Mouse (Mus musculus) lung, embryonic 16.5 days (tissue): ENCODE measurements around the gene Smim12. TPM values are rescaled to one million over a fixed set of nuclear protein-coding genes. Genes with fewer than 3 reads are reported as not detected.

ENCODE experiments used
- ATAC-seq: fragments of 200-750 bp; cut with Nextera tagmentation; 2 replicates; pipeline ENCODE4 v1.8.0; 2017; ENCODE audit warnings: low read depth, mild to moderate bottlenecking, moderate library complexity
- H3K27ac ChIP-seq: fragments of 300-500 bp; sonication (generic); 2 replicates; pipeline ENCODE4 v1.5.1; 2014; ENCODE audit warnings: mild to moderate bottlenecking, control low read depth, low read length
- H3K27me3 ChIP-seq: fragments of 300-500 bp; sonication (generic); 2 replicates; pipeline ENCODE4 v1.6.1; 2014; ENCODE audit warnings: low read depth, low read length, mixed read lengths; ENCODE audit not compliant: control insufficient read depth, insufficient read depth
- H3K36me3 ChIP-seq: fragments of 300-500 bp; sonication (generic); 2 replicates; pipeline ENCODE4 v1.6.1; 2014; ENCODE audit warnings: low read length; ENCODE audit not compliant: control insufficient read depth, insufficient read depth
- H3K4me1 ChIP-seq: fragments of 300-500 bp; sonication (generic); replicated peaks from 2 replicates; pipeline ENCODE4 v1.6.1; 2014; ENCODE audit warnings: low read length, mixed read lengths; ENCODE audit not compliant: control insufficient read depth, insufficient read depth
- H3K4me2 ChIP-seq: fragments of 300-500 bp; sonication (generic); 2 replicates; pipeline ENCODE4 v1.6.1; 2014; ENCODE audit warnings: low read depth, low read length, control low read depth
- H3K4me3 ChIP-seq: fragments of 300-500 bp; sonication (generic); 2 replicates; pipeline ENCODE4 v1.5.1; 2014; ENCODE audit warnings: mild to moderate bottlenecking, low read length, control low read depth
- H3K9ac ChIP-seq: fragments of 300-500 bp; sonication (generic); 2 replicates; pipeline ENCODE4 v1.6.1; 2014; ENCODE audit warnings: low read length, control low read depth
- H3K9me3 ChIP-seq: fragments of 300-500 bp; sonication (generic); 2 replicates; pipeline ENCODE4 v1.6.1; 2016; ENCODE audit warnings: low read length; ENCODE audit not compliant: control insufficient read depth
- WGBS: fragments of 180-500 bp; shearing (Covaris S2); extraction: QIAGEN DNeasy Blood & Tissue Kit; methylation state at CpG from one replicate; pipeline ENCODE4 v1.1.7; 2014; 5-methylcytosine and 5-hydroxymethylcytosine counted together
- polyA plus RNA-seq: library from polyadenylated mRNA; unstranded; fragments of >200 nt; fragmentation: Nextera tagmentation; extraction: Ambion mirVana; gene quantifications from 2 replicates; pipeline ENCODE4 v1.2.1, GENCODE M21; 2015

Gene Smim12
- polyA plus RNA-seq, 1 experiment from 2014 or later = 64.5 TPM

GRCm38 (mm10) chr4:127251963-127252585 is 8.5 kb downstream of the Smim12 start:
- WGBS = 39% methylated on average over 22 of the region's 22 CpGs

GRCm38 (mm10) chr4:127256739-127257138 is 13.2 kb downstream of the Smim12 start:
- WGBS = 42% methylated on average over 5 of the region's 5 CpGs

More at GRCm38 (mm10) chr4:127251963-127252585, 8.5 kb downstream of the Smim12 start:
- Histone ChIP-seq H3K4me1 (peaks cover 9% of the 10 kb centered on the region), H3K27ac (peak overlapping the region; percentile 31; the same call in 1 of the 2 replicates), H3K9ac (no peak overlapping the region), H3K4me3 (no peak overlapping the region), H3K36me3 (peaks cover 4% of the 10 kb centered on the region), H3K4me2 (no peak overlapping the region), H3K27me3 (no peaks in the 10 kb centered on the region), H3K9me3 (no peaks in the 10 kb centered on the region)
- peak; percentile 74 for ATAC-seq

DNA sequence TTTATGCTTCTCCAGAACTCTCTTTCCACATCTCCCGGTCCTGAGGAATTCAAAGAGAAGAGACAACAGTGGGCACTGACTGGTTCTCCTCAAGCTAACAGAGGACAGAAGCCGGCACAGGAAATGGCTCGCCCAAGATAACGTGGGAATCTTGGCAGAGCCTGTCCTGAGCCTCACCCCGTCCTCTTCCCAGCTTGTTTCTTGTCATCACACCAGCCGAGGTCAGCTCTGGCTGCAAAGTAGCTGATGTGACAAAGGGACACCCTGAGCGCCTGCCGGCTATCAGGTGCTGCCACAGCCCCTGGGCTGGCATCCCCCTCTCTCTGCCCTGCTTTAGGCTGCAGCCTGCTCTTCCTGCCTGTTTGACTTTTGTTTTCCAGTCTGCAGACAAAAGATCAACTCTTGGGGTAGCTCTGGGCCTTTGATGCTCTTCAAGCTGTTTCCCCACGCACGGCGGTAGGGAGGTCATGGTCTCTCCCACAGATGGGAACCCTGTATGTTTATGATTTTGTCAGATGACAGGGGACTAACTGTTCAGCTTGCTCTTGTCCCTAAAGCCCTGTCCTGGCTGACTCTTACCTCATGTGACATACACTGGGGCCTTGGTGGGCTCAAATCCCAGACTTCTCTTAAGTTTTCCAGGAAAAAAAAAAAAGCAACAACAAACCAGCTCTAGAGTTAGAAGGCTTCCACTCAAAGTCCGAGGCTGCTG is 14.8 kb downstream of the Smim12 start:
- peak overlapping the region; percentile 15; the same call in 1 of the 2 replicates for H3K4me2 ChIP-seq
- H3K4me3 ChIP-seq = no peak overlapping the region
- no peaks in the 10 kb centered on the region for H3K9me3 ChIP-seq
- peaks cover 8% of the 10 kb centered on the region for H3K4me1 ChIP-seq
- WGBS = 22% methylated on average over 12 of the region's 12 CpGs
- H3K36me3 ChIP-seq = no peaks in the 10 kb centered on the region
- no peak overlapping the region for H3K9ac ChIP-seq
- H3K27me3 ChIP-seq = no peaks in the 10 kb centered on the region
- H3K27ac ChIP-seq = peak overlapping the region; percentile 78
- ATAC-seq = peak; percentile 88

More at GRCm38 (mm10) chr4:127256739-127257138, 13.2 kb downstream of the Smim12 start:
- Histone ChIP-seq H3K4me2 (no peak overlapping the region), H3K4me3 (no peak overlapping the region), H3K27me3 (no peaks in the 10 kb centered on the region), H3K4me1 (peaks cover 14% of the 10 kb centered on the region), H3K27ac (no peak overlapping the region), H3K9me3 (no peaks in the 10 kb centered on the region), H3K9ac (no peak overlapping the region), H3K36me3 (no peaks in the 10 kb centered on the region)
- ATAC-seq = no peak

GRCm38 (mm10) chr4:127261601-127262000 is 18.0 kb downstream of the Smim12 start:
- 83% methylated on average over 14 of the region's 14 CpGs for WGBS
- no peak for ATAC-seq
- H3K9me3 ChIP-seq = no peaks in the 10 kb centered on the region

GRCm38 (mm10) chr4:127263438-127264182 is 20.0 kb downstream of the Smim12 start:
- Histone ChIP-seq H3K36me3 (no peaks in the 10 kb centered on the region), H3K27me3 (no peaks in the 10 kb centered on the region), H3K9ac (no peak overlapping the region), H3K27ac (peak overlapping the region; percentile 84), H3K4me3 (no peak overlapping the region), H3K9me3 (no peaks in the 10 kb centered on the region), H3K4me2 (no peak overlapping the region), H3K4me1 (no peaks in the 10 kb centered on the region)
- peak; percentile 88 for ATAC-seq
- WGBS = 52% methylated on average over 19 of the region's 19 CpGs

More at GRCm38 (mm10) chr4:127261601-127262000, 18.0 kb downstream of the Smim12 start:
- H3K4me1 ChIP-seq = peaks cover 8% of the 10 kb centered on the region
- H3K27me3 ChIP-seq = no peaks in the 10 kb centered on the region
- no peaks in the 10 kb centered on the region for H3K36me3 ChIP-seq
- H3K4me3 ChIP-seq = no peak overlapping the region
- no peak overlapping the region for H3K4me2 ChIP-seq
- H3K9ac ChIP-seq = no peak overlapping the region
- no peak overlapping the region for H3K27ac ChIP-seq

- no peak overlapping the region for H3K4me2 ChIP-seq
- peak overlapping the region; percentile 83 for H3K27ac ChIP-seq
- H3K36me3 ChIP-seq = no peaks in the 10 kb centered on the region
- H3K9ac ChIP-seq = no peak overlapping the region
- H3K27me3 ChIP-seq = peaks cover under 1% of the 10 kb centered on the region; the same call in 1 of the 2 replicates
- no peak overlapping the region for H3K4me3 ChIP-seq
- no peaks in the 10 kb centered on the region for H3K4me1 ChIP-seq
- WGBS = 68% methylated on average over 5 of the region's 5 CpGs
- no peak; the same call in 1 of the 2 replicates for ATAC-seq
- no peaks in the 10 kb centered on the region for H3K9me3 ChIP-seq
Measured at GRCm38 (mm10) chr4:127264183-127264554, 20.6 kb downstream of the Smim12 start.

- no peaks in the 10 kb centered on the region for H3K9me3 ChIP-seq
- 38% methylated on average over 9 of the region's 9 CpGs for WGBS
- H3K27me3 ChIP-seq = no peaks in the 10 kb centered on the region
- H3K9ac ChIP-seq = no peak overlapping the region; the same call in 1 of the 2 replicates
- ATAC-seq = peak; percentile 77
- no peaks in the 10 kb centered on the region for H3K36me3 ChIP-seq
- H3K27ac ChIP-seq = peak overlapping the region; percentile 58
- no peak overlapping the region for H3K4me2 ChIP-seq
- H3K4me3 ChIP-seq = no peak overlapping the region
- no peaks in the 10 kb centered on the region for H3K4me1 ChIP-seq
Measured at GRCm38 (mm10) chr4:127278451-127279001, 34.9 kb downstream of the Smim12 start.

- Histone ChIP-seq H3K36me3 (no peaks in the 10 kb centered on the region), H3K9me3 (no peaks in the 10 kb centered on the region), H3K9ac (no peak overlapping the region), H3K27ac (peak overlapping the region; percentile 53; the same call in 1 of the 2 replicates), H3K4me2 (no peak overlapping the region), H3K27me3 (no peaks in the 10 kb centered on the region), H3K4me1 (no peaks in the 10 kb centered on the region), H3K4me3 (no peak overlapping the region)
- WGBS = 64% methylated on average over 9 of the region's 9 CpGs
- ATAC-seq = no peak; the same call in 1 of the 2 replicates
Measured at GRCm38 (mm10) chr4:127279241-127279640, 35.7 kb downstream of the Smim12 start.

GRCm38 (mm10) chr4:127286907-127287306 is 43.3 kb downstream of the Smim12 start:
- Histone ChIP-seq H3K4me1 (no peaks in the 10 kb centered on the region), H3K27me3 (no peaks in the 10 kb centered on the region), H3K36me3 (no peaks in the 10 kb centered on the region), H3K9ac (no peak overlapping the region), H3K27ac (no peak overlapping the region), H3K4me3 (no peak overlapping the region), H3K4me2 (no peak overlapping the region), H3K9me3 (no peaks in the 10 kb centered on the region)
- no peak for ATAC-seq
- 73% methylated on average over 4 of the region's 4 CpGs for WGBS
